Mouse (Mus musculus): ENCODE data around the gene Sp4.
A peak's percentile ranks its signal among the peaks of the same experiment; 100 is the strongest.

Sp4 gene

DNA sequence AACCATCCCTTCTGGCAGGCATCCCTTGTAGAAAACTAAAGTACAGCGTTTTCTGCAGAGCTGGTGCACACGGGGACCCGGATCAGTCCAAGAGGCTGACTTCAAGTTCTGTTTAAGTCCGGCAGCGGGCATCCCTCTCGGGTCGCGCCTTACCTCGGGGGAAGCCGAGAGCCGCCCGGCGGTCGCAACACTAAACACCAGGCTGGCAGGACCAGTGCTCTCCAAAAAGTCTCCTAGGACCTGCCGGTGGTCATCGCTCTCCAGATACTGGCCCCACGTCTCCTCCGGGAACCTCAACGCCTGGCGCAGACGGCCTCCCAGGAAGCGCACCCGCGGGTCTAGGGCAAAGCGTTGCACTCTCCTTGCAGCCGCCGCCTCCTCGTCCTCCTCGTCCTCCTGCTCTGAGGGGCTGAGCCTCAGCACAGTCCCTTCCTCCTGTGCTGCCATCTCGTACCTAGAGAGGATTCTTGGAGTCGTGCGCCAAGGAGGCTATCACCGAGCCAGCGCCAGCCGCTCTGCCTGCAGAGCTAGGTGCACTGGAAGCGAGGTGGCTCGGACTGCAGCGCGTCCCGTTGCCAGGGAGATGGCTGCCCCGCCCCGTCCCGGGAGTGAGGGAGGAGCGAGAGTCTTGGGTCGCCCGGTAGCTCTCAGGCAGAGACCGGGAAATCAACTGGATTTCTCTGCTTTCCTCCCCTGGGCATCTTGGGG lies 102.7 kb downstream of the Sp4 start, which contains the start of gene Dnah11:
Dnah11 (minus strand) TSS at position 658 of the 708 bp plus-strand sequence.
- Histone ChIP-seq H3K36me3 (ENCODE audit: control insufficient read depth, insufficient read depth, low read length, poor library complexity, severe bottlenecking) (no peaks in the 10 kb centered on the region), H3K27me3 (ENCODE audit: control insufficient read depth, insufficient read depth, low read length, poor library complexity, severe bottlenecking) (no peaks in the 10 kb centered on the region; the same call in 1 of the 2 replicates)
- peak; percentile 33 for DNase-seq (ENCODE audit: low read depth, low spot score)

GRCm38 (mm10) chr12:118196583-118196982 lies 104.7 kb downstream of the Sp4 start:
- H3K27me3 ChIP-seq (ENCODE audit: control insufficient read depth, insufficient read depth, low read length, poor library complexity, severe bottlenecking): no peaks in the 10 kb centered on the region; the same call in 1 of the 2 replicates
- no peaks in the 10 kb centered on the region for H3K36me3 ChIP-seq (ENCODE audit: control insufficient read depth, insufficient read depth, low read length, poor library complexity, severe bottlenecking)
- DNase-seq (ENCODE audit: low read depth, low spot score): no peak

GRCm38 (mm10) chr12:118189535-118189934 lies 111.7 kb downstream of the Sp4 start:
- no peak for DNase-seq (ENCODE audit: low read depth, low spot score)
- Histone ChIP-seq H3K36me3 (ENCODE audit: control insufficient read depth, insufficient read depth, low read length, poor library complexity, severe bottlenecking) (no peaks in the 10 kb centered on the region), H3K27me3 (ENCODE audit: control insufficient read depth, insufficient read depth, low read length, poor library complexity, severe bottlenecking) (no peaks in the 10 kb centered on the region)

DNA sequence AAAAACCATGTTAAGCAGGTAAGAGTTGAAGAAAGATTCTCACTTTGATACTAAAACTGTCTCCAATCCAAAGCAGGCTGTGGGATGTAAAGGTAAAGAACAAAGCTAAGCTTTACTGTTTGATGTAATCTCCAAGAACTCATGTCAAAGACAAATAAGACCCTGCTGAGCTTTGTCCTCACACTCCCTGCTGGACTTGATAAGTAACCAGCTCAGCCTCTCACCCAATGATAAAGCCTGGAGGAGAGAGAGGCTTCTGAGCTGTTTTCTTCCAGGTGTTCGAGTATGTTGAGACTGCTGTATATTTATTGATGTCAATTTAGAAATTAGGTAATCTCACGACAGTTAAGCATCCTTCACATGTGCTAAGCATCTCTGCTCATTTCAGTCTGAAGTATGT lies 113.6 kb downstream of the Sp4 start:
- H3K36me3 ChIP-seq (ENCODE audit: control insufficient read depth, insufficient read depth, low read length, poor library complexity, severe bottlenecking): no peaks in the 10 kb centered on the region
- no peaks in the 10 kb centered on the region for H3K27me3 ChIP-seq (ENCODE audit: control insufficient read depth, insufficient read depth, low read length, poor library complexity, severe bottlenecking)
- DNase-seq (ENCODE audit: low read depth, low spot score): no peak

- Histone ChIP-seq H3K27me3 (ENCODE audit: control insufficient read depth, insufficient read depth, low read length, poor library complexity, severe bottlenecking) (no peaks in the 10 kb centered on the region), H3K36me3 (ENCODE audit: control insufficient read depth, insufficient read depth, low read length, poor library complexity, severe bottlenecking) (no peaks in the 10 kb centered on the region)
- DNase-seq (ENCODE audit: low read depth, low spot score): no peak
These were observed 114.3 kb downstream of the Sp4 start for GRCm38 (mm10) chr12:118186881-118187489.

DNA sequence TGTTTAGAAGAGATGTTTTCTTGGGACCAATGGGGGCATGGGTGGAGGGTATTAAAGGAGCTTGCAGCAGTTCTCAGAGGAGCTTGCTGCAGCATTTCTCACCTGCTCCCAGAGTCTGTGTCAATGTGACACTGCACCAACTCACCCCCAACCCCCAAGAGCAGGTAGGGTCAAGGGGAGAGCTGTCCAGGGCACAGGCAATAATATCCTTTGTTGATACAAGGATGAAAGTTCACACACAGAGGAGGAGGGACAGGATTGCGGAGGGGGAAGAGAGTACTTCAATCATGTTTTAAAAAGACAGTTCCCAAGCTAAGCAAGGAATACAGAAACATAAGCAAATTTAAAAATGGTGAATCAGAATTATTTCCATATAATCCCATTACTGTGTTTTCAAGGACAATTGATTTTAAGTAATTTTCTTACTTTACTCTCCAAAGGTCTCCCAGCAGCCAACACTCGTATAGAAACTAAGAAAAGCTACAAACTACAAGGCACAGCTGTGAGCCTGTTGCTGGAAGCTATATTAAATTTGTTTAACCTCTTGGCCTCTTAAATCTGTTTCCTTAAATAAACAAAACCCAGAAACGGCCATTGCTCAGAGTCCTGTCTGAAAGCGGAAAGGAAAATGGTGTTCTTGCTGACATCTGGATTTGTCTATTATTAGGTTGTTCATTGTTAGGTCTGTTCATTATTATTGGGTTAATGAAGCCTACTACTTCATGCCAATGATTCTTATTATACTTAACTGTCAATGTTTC lies 114.9 kb downstream of the Sp4 start:
- DNase-seq (ENCODE audit: low read depth, low spot score): no peak
- no peaks in the 10 kb centered on the region for H3K27me3 ChIP-seq (ENCODE audit: control insufficient read depth, insufficient read depth, low read length, poor library complexity, severe bottlenecking)
- no peaks in the 10 kb centered on the region for H3K36me3 ChIP-seq (ENCODE audit: control insufficient read depth, insufficient read depth, low read length, poor library complexity, severe bottlenecking)

Measured in splenic B cell, adult 2 months (primary cell).